Mouse (Mus musculus): ENCODE data around the gene Raet1d.
"Not testable (repeated sequence)": the region's sequence is repeated elsewhere in the genome, so short reads cannot be mapped to it uniquely, and the experiment has no call there.

Raet1d gene

GRCm38 (mm10) chr10:22360252-22360651 lies at the start of gene Raet1d:
Raet1d (plus strand) TSS chr10:22360552.
- not testable (repeated sequence) for DNase-seq (ENCODE audit: low read depth, low spot score)

- DNase-seq (ENCODE audit: low read depth, low spot score) = no peak
Observed at GRCm38 (mm10) chr10:22322858-22323257, 37.5 kb upstream of the Raet1d start.

- not testable (repeated sequence) for DNase-seq (ENCODE audit: low read depth, low spot score)
Observed at GRCm38 (mm10) chr10:22345721-22346120, 14.6 kb upstream of the Raet1d start.

GRCm38 (mm10) chr10:22353548-22354195 lies 6.7 kb upstream of the Raet1d start:
- not testable (repeated sequence) for DNase-seq (ENCODE audit: low read depth, low spot score)

GRCm38 (mm10) chr10:22354196-22354574 lies 6.2 kb upstream of the Raet1d start:
- not testable (repeated sequence) for DNase-seq (ENCODE audit: low read depth, low spot score)

- DNase-seq (ENCODE audit: low read depth, low spot score) = not testable (repeated sequence)
Observed at GRCm38 (mm10) chr10:22357373-22357772, 3.0 kb upstream of the Raet1d start.

- not testable (repeated sequence) for DNase-seq (ENCODE audit: low read depth, low spot score)
Observed at GRCm38 (mm10) chr10:22360957-22361356, 605 bp downstream of the Raet1d start.

GRCm38 (mm10) chr10:22361415-22362352 lies 1.3 kb downstream of the Raet1d start:
- DNase-seq (ENCODE audit: low read depth, low spot score) = peak; percentile 17

GRCm38 (mm10) chr10:22362466-22362865 lies 2.1 kb downstream of the Raet1d start:
- not testable (repeated sequence) for DNase-seq (ENCODE audit: low read depth, low spot score)

- DNase-seq (ENCODE audit: low read depth, low spot score) = not testable (repeated sequence)
Observed at GRCm38 (mm10) chr10:22364915-22365314, 4.6 kb downstream of the Raet1d start.

- DNase-seq (ENCODE audit: low read depth, low spot score) = not testable (repeated sequence)
Observed at GRCm38 (mm10) chr10:22381226-22381625, 20.9 kb downstream of the Raet1d start.

GRCm38 (mm10) chr10:22390146-22390545 lies 29.8 kb downstream of the Raet1d start:
- DNase-seq (ENCODE audit: low read depth, low spot score) = not testable (repeated sequence)

- not testable (repeated sequence) for DNase-seq (ENCODE audit: low read depth, low spot score)
Observed at GRCm38 (mm10) chr10:22391616-22392015, 31.3 kb downstream of the Raet1d start.

- not testable (repeated sequence) for DNase-seq (ENCODE audit: low read depth, low spot score)
Observed at GRCm38 (mm10) chr10:22393028-22393824, 32.9 kb downstream of the Raet1d start.

GRCm38 (mm10) chr10:22396680-22397079 lies 36.3 kb downstream of the Raet1d start:
- DNase-seq (ENCODE audit: low read depth, low spot score) = not testable (repeated sequence)

- DNase-seq (ENCODE audit: low read depth, low spot score) = peak; percentile 8
Observed at GRCm38 (mm10) chr10:22402225-22402917, 42.0 kb downstream of the Raet1d start.

- not testable (repeated sequence) for DNase-seq (ENCODE audit: low read depth, low spot score)
Observed at GRCm38 (mm10) chr10:22413702-22414494, 53.5 kb downstream of the Raet1d start.
